Mouse (Mus musculus): ENCODE data around the gene Endog. TPM values are rescaled to one million over a fixed set of nuclear protein-coding genes. Genes with fewer than 3 reads are reported as not detected.
"Not testable (repeated sequence)": the region's sequence is repeated elsewhere in the genome, so short reads cannot be mapped to it uniquely, and the experiment has no call there.

Endog gene
- 17.1 and 17.7 TPM in 2 replicates for polyA plus RNA-seq (2016; fragmentation: Nextera tagmentation; extraction: Ambion mirVana)

DNA sequence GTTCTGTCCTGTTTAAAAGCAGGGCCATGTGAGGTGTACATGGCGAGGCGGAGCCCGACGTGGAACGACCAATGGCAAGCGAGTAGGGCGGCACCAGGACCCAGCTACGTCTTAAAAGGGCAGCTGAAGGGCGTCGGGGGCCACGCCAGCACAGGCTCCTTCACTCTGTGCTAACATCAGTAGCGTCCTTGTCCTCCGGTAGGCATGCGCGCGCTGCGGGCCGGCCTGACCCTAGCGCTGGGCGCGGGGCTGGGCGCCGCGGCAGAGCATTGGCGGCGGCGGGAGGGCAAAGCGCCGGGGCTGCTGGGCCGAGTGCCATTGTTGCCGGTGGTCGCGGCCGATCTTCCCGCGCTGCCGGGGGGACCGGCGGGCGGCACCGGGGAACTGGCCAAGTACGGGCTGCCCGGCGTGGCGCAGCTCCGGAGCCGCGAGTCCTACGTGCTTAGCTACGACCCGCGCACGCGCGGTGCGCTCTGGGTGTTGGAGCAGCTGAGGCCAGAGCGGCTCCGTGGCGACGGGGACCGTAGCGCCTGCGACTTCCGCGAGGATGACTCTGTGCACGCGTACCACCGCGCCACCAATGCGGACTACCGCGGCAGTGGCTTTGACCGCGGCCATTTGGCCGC lies at the start of gene Endog:
Endog (plus strand) TSS at position 123 of the 626 bp plus-strand sequence.
- peak; percentile 92 for ATAC-seq (ENCODE audit: low FRiP score, low read depth)
- WGBS = under 1% methylated on average over 75 of the region's 75 CpGs
- Histone ChIP-seq H3K9me3 (peaks cover 7% of the 10 kb centered on the region; the same call in 1 of the 2 replicates), H3K27me3 (replicated peaks) (peaks cover 3% of the 10 kb centered on the region; the same call in 1 of the 2 replicates), H3K36me3 (peaks cover 39% of the 10 kb centered on the region), H3K27ac (peak within 1 kb of the TSS; percentile 77), H3K4me1 (peaks cover 12% of the 10 kb centered on the region), H3K9ac (peak within 1 kb of the TSS; percentile 69), H3K4me3 (peak within 1 kb of the TSS; percentile 69), H3K4me2 (replicated peaks) (peak within 1 kb of the TSS; percentile 87)

DNA sequence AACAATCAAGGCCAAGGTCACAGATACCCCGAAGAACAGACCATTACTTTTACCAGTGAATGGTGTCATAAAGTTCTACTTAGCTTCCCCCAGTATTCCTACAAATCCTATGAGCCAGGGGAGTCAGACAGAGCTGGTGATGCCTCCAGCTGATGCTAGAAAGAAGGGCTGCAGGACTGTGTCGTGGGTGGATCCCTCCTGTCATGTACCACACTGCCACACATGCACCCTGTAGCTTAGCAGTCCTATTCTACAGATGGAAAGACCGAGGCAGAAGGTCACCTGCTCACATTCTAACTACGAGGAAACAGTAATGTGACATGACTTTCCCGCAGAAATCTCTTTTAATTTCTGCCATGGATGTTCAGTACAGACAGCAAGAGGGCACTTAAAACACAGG lies 48.5 kb upstream of the Endog start:
- WGBS = 88% methylated on average over 5 of the region's 5 CpGs
- Histone ChIP-seq H3K27me3 (replicated peaks) (no peaks in the 10 kb centered on the region), H3K27ac (no peak overlapping the region), H3K4me1 (peaks cover 39% of the 10 kb centered on the region), H3K4me2 (replicated peaks) (peak overlapping the region; percentile 84; the same call in 1 of the 2 replicates), H3K4me3 (no peak overlapping the region), H3K36me3 (no peaks in the 10 kb centered on the region), H3K9me3 (no peaks in the 10 kb centered on the region), H3K9ac (no peak overlapping the region)
- no peak for ATAC-seq (ENCODE audit: low FRiP score, low read depth)

DNA sequence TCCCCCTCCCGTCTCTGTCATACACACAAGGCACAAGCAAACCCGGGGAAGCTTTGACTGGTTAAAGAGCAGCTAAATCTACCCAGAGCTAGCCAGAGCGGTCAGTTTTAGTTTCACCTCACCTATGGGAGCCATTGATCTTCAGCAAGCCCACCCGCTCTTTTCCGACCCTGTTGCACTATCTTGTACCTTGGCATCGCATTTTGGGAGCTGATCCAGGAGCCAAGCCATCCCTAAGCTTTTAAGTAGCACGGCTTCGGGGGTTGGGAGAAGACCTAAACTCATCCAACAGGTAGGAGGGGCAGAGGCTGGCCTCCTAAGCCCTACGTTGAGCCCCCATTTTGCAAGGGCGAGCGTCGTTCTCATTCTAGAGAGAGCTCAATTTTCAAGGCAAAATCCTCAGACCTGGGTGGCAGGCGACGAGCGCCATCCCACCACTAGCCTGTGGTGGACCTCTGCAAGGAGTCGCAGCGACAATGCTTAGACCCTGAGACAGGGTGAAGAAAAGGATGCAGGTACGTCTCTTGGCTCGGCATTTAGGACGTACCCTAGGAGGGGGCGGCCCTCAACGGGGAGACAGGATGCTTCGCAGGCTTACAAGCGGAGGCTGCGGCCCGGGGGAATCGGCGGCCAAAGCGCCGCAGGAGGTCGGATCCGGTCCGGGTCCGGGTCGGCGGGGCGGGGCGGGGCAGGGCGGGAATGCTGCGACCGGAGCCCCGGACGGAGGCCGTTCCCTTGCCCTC lies 47.4 kb upstream of the Endog start:
- 1% methylated on average over 44 of the region's 44 CpGs for WGBS
- Histone ChIP-seq H3K4me2 (replicated peaks) (peak overlapping the region; percentile 84), H3K9ac (peak overlapping the region; percentile 87), H3K4me1 (peaks cover 39% of the 10 kb centered on the region), H3K36me3 (no peaks in the 10 kb centered on the region), H3K9me3 (no peaks in the 10 kb centered on the region), H3K27ac (peak overlapping the region; percentile 76; the same call in 1 of the 2 replicates), H3K4me3 (peak overlapping the region; percentile 80), H3K27me3 (replicated peaks) (no peaks in the 10 kb centered on the region)
- ATAC-seq (ENCODE audit: low FRiP score, low read depth) = peak; percentile 70

DNA sequence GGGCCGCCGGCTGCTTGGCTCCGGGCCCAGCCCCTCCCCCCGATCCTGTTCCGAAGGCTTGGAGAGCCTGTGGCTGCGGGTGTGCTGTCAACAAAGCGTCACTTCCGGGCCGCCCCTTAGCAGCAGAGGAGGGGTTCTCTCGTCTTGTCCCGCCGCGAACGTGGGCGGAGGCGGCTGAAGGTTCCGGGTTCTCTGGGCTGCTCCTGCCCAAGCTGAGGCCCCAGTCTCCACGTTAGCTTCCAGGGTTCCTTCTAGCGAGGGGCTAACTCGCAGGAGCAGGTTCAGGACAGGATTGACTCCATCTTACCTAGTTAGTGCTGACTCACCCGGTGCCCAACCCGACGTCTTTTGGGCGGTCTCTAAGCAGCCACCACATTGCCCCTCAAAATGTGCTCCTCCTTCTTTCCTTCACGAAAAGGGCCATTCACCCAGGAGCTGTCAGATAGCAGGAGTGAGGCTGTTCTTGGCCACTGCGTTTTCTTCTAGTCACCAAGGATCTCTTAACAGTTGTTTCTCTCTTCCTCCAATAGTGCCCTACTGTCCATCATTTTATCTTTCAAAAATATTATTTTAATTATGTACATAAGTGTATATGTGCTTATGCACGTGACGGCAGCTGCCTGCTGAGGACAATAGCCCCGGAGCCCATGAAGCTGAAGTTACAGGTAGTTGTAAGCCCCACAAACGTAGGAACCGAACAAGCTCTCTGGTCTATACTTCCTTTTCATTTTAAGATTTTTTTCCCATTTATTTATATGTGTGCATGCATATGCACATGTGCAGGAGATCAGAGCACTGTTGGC lies 46.6 kb upstream of the Endog start, which contains the start of gene Zer1:
Zer1 (minus strand) TSS at position 114 of the 803 bp plus-strand sequence.
- H3K9me3 ChIP-seq = no peaks in the 10 kb centered on the region
- H3K4me2 ChIP-seq (replicated peaks) = peak within 1 kb of the TSS; percentile 84
- H3K27ac ChIP-seq = peak within 1 kb of the TSS; percentile 76
- H3K27me3 ChIP-seq (replicated peaks) = no peaks in the 10 kb centered on the region
- H3K4me3 ChIP-seq = peak within 1 kb of the TSS; percentile 80
- ATAC-seq (ENCODE audit: low FRiP score, low read depth) = peak; percentile 88
- H3K4me1 ChIP-seq = peaks cover 32% of the 10 kb centered on the region
- H3K36me3 ChIP-seq = no peaks in the 10 kb centered on the region
- 11% methylated on average over 31 of the region's 31 CpGs for WGBS
- H3K9ac ChIP-seq = peak within 1 kb of the TSS; percentile 87

DNA sequence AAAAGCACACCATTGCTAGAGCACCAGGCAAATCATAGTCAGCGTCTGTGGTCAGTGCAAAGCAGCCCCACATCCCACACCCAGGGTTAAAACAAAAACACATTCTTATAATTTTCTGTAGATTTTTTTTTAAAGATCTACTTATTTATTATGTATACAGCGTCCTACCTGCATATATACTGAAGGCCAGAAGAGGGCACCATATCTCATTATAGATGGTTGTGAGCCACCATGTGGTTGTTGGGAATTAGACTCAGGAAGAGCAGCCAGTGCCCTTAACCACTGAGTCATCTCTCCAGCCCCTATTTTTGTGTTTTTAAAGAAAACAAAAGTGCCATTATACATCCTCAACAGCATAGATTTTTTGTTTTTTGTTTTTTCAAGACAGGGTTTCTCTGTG lies 42.5 kb upstream of the Endog start:
- H3K4me1 ChIP-seq = peaks cover 14% of the 10 kb centered on the region; the same call in 1 of the 2 replicates
- no peaks in the 10 kb centered on the region for H3K9me3 ChIP-seq
- no peak overlapping the region for H3K27ac ChIP-seq
- no peaks in the 10 kb centered on the region for H3K27me3 ChIP-seq (replicated peaks)
- no peak for ATAC-seq (ENCODE audit: low FRiP score, low read depth)
- no peaks in the 10 kb centered on the region for H3K36me3 ChIP-seq
- no peak overlapping the region for H3K4me2 ChIP-seq (replicated peaks)
- WGBS = 42% methylated on average over 2 of the region's 2 CpGs
- no peak overlapping the region for H3K4me3 ChIP-seq
- H3K9ac ChIP-seq = no peak overlapping the region

DNA sequence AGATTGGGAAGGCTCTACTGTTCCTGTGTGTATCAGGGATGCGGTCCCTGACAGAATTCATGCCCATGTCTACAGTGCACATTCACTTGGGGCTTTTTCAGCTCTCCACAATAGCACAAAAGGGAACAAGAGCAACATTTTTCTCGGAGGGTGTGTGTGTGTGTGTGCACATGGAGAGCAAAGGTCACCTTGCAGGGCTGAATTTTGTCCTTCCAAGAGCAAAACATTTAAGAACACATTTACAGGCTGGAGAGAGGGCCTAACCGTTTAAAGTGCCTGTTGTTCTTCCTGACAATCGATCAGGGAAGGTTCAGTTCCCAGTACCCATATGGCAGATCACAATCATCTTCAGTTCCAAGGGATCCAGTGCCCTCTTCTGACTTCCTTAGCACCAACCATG lies 41.1 kb upstream of the Endog start:
- no peak overlapping the region for H3K4me3 ChIP-seq
- peaks cover under 1% of the 10 kb centered on the region; the same call in 1 of the 2 replicates for H3K36me3 ChIP-seq
- H3K9ac ChIP-seq = no peak overlapping the region
- WGBS = 87% methylated on average over 4 of the region's 4 CpGs
- H3K4me1 ChIP-seq = peaks cover 15% of the 10 kb centered on the region
- H3K4me2 ChIP-seq (replicated peaks) = no peak overlapping the region
- no peak overlapping the region for H3K27ac ChIP-seq
- H3K27me3 ChIP-seq (replicated peaks) = no peaks in the 10 kb centered on the region
- ATAC-seq (ENCODE audit: low FRiP score, low read depth) = no peak
- no peaks in the 10 kb centered on the region for H3K9me3 ChIP-seq

DNA sequence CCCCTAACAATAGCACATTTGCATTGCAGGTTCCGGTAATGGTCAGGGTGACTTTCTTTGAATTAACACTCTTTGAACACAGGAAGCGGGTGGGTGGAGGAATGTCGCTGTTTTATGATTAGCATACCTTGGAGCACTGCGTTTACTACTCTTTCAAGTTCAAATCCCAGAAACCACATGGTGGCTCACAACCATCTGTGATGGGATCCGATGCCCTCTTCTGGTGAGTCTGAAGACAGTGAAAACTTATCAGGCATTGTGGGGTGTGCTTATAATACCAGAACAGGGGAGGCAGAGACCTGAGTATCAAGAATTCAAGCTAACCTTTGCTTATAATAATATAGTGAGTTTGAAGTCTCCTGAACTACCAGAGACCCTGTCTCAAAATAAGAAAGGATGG lies 40.1 kb upstream of the Endog start:
- not testable (repeated sequence) for ATAC-seq (ENCODE audit: low FRiP score, low read depth); H3K27me3 ChIP-seq (replicated peaks); H3K9me3 ChIP-seq; H3K9ac ChIP-seq; H3K4me2 ChIP-seq (replicated peaks); H3K27ac ChIP-seq; H3K4me3 ChIP-seq
- WGBS = 63% methylated on average over 5 of the region's 5 CpGs
- Histone ChIP-seq H3K4me1 (peaks cover 19% of the 10 kb centered on the region), H3K36me3 (peaks cover 10% of the 10 kb centered on the region; the same call in 1 of the 2 replicates)

DNA sequence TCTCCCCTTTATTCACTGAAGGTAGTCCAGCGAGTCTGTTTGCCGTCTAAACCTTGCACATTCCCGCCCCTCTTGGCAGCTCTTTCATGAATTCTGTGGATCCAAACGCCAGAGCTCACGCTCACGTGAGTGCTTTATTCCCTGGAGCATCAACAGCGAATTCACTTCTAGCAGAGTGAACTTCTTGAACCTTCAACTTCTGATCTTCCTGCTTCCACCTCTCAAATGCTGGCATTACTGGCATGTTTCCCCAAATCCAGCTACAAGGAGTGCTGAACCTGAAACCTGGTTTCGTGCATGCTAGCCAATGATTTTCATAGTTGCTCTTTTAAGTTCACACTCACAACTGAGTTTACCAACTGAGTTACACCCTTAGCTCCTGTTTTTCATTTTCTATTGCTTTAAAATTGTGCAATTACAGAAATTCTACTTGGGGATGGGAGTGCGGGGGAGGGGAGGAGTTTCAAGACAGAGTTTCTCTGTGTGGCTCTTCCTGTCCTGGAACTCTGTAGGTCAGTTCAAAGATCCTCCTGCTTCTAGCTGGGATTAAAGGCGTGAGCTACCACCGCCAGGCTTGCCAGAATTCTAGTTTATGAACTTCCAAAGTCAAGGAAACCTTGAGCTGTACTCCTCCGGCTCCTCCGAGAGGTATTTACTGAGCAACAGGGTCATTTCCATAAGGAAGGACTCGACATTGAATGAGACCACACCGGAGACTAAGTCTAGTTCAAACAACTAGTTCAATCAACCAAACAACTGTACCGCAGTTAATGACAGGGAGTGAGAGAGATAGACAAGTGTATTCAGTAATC lies 38.3 kb upstream of the Endog start:
- peak overlapping the region; percentile 76 for H3K4me2 ChIP-seq (replicated peaks)
- H3K4me3 ChIP-seq = peak overlapping the region; percentile 73
- 28% methylated on average over 16 of the region's 16 CpGs for WGBS
- H3K27me3 ChIP-seq (replicated peaks) = no peaks in the 10 kb centered on the region
- H3K36me3 ChIP-seq = peaks cover 24% of the 10 kb centered on the region
- H3K9me3 ChIP-seq = no peaks in the 10 kb centered on the region
- peak overlapping the region; percentile 55; the same call in 1 of the 2 replicates for H3K9ac ChIP-seq
- peak; percentile 8; the same call in 1 of the 2 replicates for ATAC-seq (ENCODE audit: low FRiP score, low read depth)
- H3K27ac ChIP-seq = no peak overlapping the region
- peaks cover 19% of the 10 kb centered on the region for H3K4me1 ChIP-seq

DNA sequence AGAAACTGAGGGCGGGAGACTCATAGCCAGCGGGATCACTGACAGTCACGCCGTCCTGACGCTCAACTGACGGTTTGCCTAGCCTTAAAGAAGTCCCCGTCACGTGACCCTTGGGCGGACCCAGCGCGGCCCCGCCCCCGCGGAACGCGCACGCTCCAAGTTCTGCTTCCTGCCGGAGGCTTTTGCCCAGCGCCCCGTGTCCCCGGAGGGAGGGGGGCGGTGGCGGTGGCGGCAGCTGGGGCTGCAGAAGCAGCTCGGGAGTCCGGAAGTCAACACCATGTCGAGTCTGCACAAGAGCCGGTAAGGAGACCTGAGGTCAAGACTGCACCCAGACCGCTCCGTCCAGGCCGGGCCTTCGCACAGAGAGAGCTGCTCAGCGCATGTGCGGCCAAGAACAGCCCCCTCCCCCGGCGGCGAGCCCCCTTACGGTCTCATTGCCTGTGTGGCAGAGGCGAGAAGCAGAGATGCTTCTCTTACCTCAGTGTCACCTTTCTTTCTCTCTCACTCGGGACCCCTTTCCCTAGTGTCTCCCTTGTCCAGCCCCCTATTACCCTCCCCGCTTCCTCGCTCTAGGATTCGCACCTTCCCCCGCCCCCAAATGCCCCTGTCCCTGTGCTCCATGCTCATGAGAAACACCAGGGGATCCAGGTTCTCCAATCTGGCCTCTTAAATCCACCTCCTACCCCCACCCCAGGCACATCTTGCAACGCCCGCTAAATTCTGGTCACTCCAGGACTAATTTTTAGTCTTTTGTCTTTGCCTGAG lies 37.5 kb upstream of the Endog start, which contains the start of gene Tbc1d13:
Tbc1d13 (plus strand) TSS at position 134 of the 765 bp plus-strand sequence.
- Histone ChIP-seq H3K27me3 (replicated peaks) (no peaks in the 10 kb centered on the region), H3K27ac (0 out of 2 replicates have a peak within 1 kb of the TSS, but pooled peaks have one; percentile 7), H3K4me1 (peaks cover 19% of the 10 kb centered on the region), H3K4me2 (replicated peaks) (peak within 1 kb of the TSS; percentile 76), H3K36me3 (peaks cover 24% of the 10 kb centered on the region), H3K9ac (peak within 1 kb of the TSS; percentile 55), H3K9me3 (no peaks in the 10 kb centered on the region), H3K4me3 (peak within 1 kb of the TSS; percentile 73)
- under 1% methylated on average over 46 of the region's 46 CpGs for WGBS
- ATAC-seq (ENCODE audit: low FRiP score, low read depth) = peak; percentile 95

DNA sequence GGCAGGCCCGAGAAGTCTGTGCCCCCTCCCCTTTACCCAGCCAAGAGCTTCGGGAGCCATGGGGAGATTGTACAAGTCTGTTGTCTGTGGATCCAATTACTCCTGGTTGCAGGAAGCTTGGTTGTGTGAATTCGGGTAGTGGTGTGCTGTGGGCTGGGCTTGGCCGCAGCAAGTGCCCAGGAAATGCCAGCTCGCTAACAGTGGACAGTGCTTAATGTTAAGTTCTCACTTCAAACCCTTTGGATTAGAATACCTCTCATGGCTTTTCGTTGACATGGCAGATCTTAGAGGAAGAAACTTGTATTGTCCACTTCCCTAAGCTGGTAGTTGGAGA lies 36.9 kb upstream of the Endog start:
- H3K27me3 ChIP-seq (replicated peaks) = no peaks in the 10 kb centered on the region
- H3K9me3 ChIP-seq = no peaks in the 10 kb centered on the region
- no peak overlapping the region for H3K27ac ChIP-seq
- H3K4me3 ChIP-seq = peak overlapping the region; percentile 73
- WGBS = 32% methylated on average over 6 of the region's 6 CpGs
- H3K36me3 ChIP-seq = peaks cover 24% of the 10 kb centered on the region
- peak overlapping the region; percentile 76 for H3K4me2 ChIP-seq (replicated peaks)
- H3K9ac ChIP-seq = peak overlapping the region; percentile 55
- H3K4me1 ChIP-seq = peaks cover 19% of the 10 kb centered on the region
- ATAC-seq (ENCODE audit: low FRiP score, low read depth) = peak; percentile 22; the same call in 1 of the 2 replicates

Measured in neural tube, embryonic 12.5 days (tissue).